Mouse (Mus musculus) heart, embryonic 16.5 days (tissue): ENCODE data around the gene Slc6a13. TPM values are rescaled to one million over a fixed set of nuclear protein-coding genes. Genes with fewer than 3 reads are reported as not detected.
A peak's percentile ranks its signal among the peaks of the same experiment; 100 is the strongest.

Source experiments
- ATAC-seq: fragments of 200-750 bp; cut with Nextera tagmentation; replicated peaks from 2 replicates; pipeline ENCODE4 v1.8.0; 2017; ENCODE audit warnings: moderate number of reproducible peaks; ENCODE audit not compliant: insufficient read depth, low FRiP score; ENCODE audit errors: extremely low read depth
- H3K27ac ChIP-seq: fragments of 300-500 bp; sonication (generic); 2 replicates; pipeline ENCODE4 v1.5.1; 2014; ENCODE audit warnings: mild to moderate bottlenecking, low read length, control low read depth, moderate library complexity
- H3K27me3 ChIP-seq: fragments of 300-500 bp; sonication (generic); 2 replicates; pipeline ENCODE4 v1.6.1; 2014; ENCODE audit warnings: low read length, mixed read lengths; ENCODE audit not compliant: control insufficient read depth, insufficient read depth
- H3K36me3 ChIP-seq: fragments of 300-500 bp; sonication (generic); 2 replicates; pipeline ENCODE4 v1.6.1; 2014; ENCODE audit not compliant: control insufficient read depth, insufficient read depth
- H3K4me1 ChIP-seq: fragments of 300-500 bp; sonication (generic); 2 replicates; pipeline ENCODE4 v1.6.1; 2014; ENCODE audit warnings: low read length, mixed read lengths; ENCODE audit not compliant: control insufficient read depth, insufficient read depth
- H3K4me2 ChIP-seq: fragments of 300-500 bp; sonication (generic); 2 replicates; pipeline ENCODE4 v1.6.1; 2014; ENCODE audit warnings: low read depth, mild to moderate bottlenecking, control low read depth, low read length
- H3K4me3 ChIP-seq: fragments of 300-500 bp; sonication (generic); 2 replicates; pipeline ENCODE4 v1.5.1; 2014; ENCODE audit warnings: mild to moderate bottlenecking, control low read depth, low read length
- H3K9ac ChIP-seq: fragments of 300-500 bp; sonication (generic); 2 replicates; pipeline ENCODE4 v1.6.1; 2014; ENCODE audit warnings: low read length, control low read depth
- H3K9me3 ChIP-seq: fragments of 300-500 bp; sonication (generic); replicated peaks from 2 replicates; pipeline ENCODE4 v1.6.1; 2016; ENCODE audit warnings: low read length; ENCODE audit not compliant: control insufficient read depth
- WGBS: fragments of 180-500 bp; shearing (Covaris S2); extraction: QIAGEN DNeasy Blood & Tissue Kit; methylation state at CpG from one replicate; pipeline ENCODE4 v1.1.7; 2014; 5-methylcytosine and 5-hydroxymethylcytosine counted together
- polyA plus RNA-seq: library from polyadenylated mRNA; unstranded; fragments of >200 nt; fragmentation: Nextera tagmentation; extraction: Ambion mirVana; gene quantifications from 2 replicates; pipeline ENCODE4 v1.2.1, GENCODE M21; 2015

The Slc6a13 gene
- polyA plus RNA-seq, 1 experiment from 2014 or later = 5.4 TPM

DNA sequence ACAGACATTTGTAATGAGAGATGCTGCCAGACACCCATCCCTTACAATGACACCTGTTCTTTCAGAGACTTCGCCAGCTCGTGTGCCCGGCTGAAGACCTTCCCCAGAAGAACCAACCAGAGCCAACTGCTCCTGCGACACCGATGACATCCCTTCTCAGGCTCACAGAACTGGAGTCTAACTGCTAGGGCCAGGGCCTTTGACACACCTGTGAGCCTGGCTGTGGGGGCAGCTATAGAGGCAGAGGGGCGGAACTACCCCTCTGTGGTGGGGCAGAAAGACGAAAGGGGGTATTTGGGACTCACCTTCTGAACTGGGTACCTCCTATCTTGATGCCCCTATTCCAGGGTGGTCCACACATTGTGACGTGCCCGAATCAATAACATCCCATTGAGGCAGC, 37.2 kb downstream of the Slc6a13 start:
- ATAC-seq = no peak
- no peak overlapping the region for H3K27ac ChIP-seq
- H3K9ac ChIP-seq = no peak overlapping the region
- H3K4me2 ChIP-seq = no peak overlapping the region
- no peaks in the 10 kb centered on the region for H3K27me3 ChIP-seq
- no peaks in the 10 kb centered on the region for H3K4me1 ChIP-seq
- H3K9me3 ChIP-seq = no peaks in the 10 kb centered on the region
- WGBS = 93% methylated on average over 9 of the region's 9 CpGs
- no peaks in the 10 kb centered on the region for H3K36me3 ChIP-seq
- no peak overlapping the region for H3K4me3 ChIP-seq

DNA sequence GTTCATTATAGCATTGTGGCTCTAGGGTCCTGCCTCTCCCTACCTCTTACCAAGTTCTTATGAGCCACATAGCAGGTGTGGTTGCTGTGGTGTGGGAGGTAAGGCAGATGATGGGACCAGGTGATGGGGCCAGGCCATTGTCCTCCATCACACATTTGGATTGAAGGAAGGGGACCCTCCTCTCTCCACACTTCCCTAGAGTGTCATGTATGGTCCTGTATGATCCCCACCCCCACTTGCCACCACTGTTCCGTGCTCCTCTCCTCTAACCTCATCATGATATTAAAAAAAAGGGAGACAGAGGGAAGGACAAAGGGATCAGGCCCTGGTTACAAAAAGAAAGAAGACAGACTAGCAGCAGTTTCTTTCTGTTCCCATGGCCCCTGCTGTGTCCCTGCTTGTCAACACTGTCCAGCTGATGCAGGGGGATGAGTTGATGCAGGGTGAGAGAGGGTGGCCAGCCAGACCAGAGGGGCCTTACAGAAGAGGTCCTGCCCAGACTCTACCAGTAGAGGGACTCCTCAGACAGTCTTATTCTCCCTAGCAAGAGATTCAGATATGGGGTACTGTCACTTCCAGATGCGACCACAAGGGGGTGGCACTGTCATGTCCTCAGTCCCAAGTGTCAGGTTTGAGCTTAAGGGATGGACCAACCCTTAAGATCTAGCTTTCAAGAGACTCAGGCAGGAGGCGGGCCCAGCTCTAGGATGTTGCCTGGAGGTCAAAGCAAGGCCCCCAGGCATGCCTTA, 37.9 kb downstream of the Slc6a13 start:
- Histone ChIP-seq H3K36me3 (no peaks in the 10 kb centered on the region), H3K27me3 (peaks cover 1% of the 10 kb centered on the region; the same call in 1 of the 2 replicates), H3K4me2 (no peak overlapping the region), H3K9me3 (no peaks in the 10 kb centered on the region), H3K4me3 (no peak overlapping the region), H3K9ac (no peak overlapping the region), H3K27ac (no peak overlapping the region), H3K4me1 (no peaks in the 10 kb centered on the region)
- 30% methylated on average over 3 of the region's 3 CpGs for WGBS
- ATAC-seq = peak; percentile 21; the same call in 1 of the 2 replicates

DNA sequence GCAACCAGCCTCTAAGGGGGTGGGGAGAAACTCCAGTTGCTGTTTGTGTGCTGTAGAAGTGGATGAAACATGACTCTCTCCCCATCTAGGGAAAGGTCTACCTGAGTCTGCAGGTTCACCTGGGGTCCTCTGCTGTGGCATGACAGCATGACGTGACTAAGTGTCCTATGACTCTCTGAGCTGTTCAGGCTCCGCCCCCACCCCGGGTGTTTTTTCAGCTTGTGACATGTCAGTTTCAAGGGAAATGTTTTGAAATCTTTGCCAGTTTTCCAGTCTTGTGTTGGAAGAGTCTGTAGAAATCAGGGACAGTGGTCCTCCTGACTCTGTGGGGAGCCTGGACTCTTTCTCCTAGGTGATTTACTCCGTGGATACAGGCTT, 38.5 kb downstream of the Slc6a13 start:
- Histone ChIP-seq H3K27ac (no peak overlapping the region), H3K9me3 (no peaks in the 10 kb centered on the region), H3K9ac (no peak overlapping the region), H3K36me3 (no peaks in the 10 kb centered on the region), H3K4me1 (no peaks in the 10 kb centered on the region), H3K27me3 (peaks cover 4% of the 10 kb centered on the region; the same call in 1 of the 2 replicates), H3K4me3 (no peak overlapping the region), H3K4me2 (no peak overlapping the region)
- 42% methylated on average over 4 of the region's 4 CpGs for WGBS
- no peak for ATAC-seq

GRCm38 (mm10) chr6:121341650-121342049, 41.6 kb downstream of the Slc6a13 start:
- 67% methylated on average over 6 of the region's 6 CpGs for WGBS
- peaks cover 4% of the 10 kb centered on the region; the same call in 1 of the 2 replicates for H3K27me3 ChIP-seq
- H3K36me3 ChIP-seq = no peaks in the 10 kb centered on the region
- no peak overlapping the region for H3K9ac ChIP-seq
- H3K4me1 ChIP-seq = no peaks in the 10 kb centered on the region
- H3K4me2 ChIP-seq = no peak overlapping the region
- ATAC-seq = no peak
- H3K27ac ChIP-seq = no peak overlapping the region
- H3K9me3 ChIP-seq = no peaks in the 10 kb centered on the region
- no peak overlapping the region for H3K4me3 ChIP-seq

DNA sequence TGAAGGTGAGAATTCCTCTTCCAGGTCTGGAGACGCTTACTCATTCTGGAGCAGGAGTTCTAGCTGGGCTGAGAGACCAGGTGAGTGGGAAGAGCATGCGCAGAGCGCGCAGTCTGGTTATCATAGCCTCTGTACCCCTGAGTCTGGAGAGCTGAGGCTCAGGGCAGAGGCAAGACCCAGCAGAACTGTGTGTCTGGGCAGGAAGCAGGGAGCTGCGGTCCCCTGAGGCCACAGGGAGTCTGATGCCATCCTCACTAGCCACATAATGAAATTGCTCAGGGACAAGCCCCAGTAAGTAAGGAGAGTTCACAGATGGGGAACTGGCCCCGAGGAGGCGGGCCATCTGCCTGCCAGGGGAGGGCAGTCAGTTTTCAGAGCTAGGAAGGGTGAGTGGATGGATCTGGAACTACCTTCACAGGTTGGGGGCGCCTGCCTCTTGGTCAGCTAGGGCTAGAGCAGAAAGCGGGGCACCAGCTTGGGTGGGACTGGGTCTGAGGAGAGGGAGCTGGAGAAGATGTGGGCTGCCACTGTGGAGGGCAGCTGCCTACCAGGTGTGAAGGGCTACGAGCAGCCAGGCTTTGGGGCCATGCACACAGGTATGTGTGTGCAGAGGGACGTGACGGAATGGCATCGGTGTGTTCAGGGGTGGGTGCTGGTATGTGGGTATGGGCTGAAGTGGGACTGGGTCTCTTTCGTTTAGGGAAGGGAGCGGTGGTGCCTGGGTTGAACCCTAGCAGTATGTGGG, 43.2 kb downstream of the Slc6a13 start, which contains the start of gene Slc6a12:
Slc6a12 (plus strand) TSS at position 51 of the 745 bp plus-strand sequence.
- 66% methylated on average over 15 of the region's 15 CpGs for WGBS
- Histone ChIP-seq H3K4me1 (no peaks in the 10 kb centered on the region), H3K4me2 (no peak within 1 kb of the TSS), H3K27ac (no peak within 1 kb of the TSS), H3K4me3 (no peak within 1 kb of the TSS), H3K36me3 (no peaks in the 10 kb centered on the region), H3K9me3 (no peaks in the 10 kb centered on the region), H3K9ac (no peak within 1 kb of the TSS), H3K27me3 (peaks cover 4% of the 10 kb centered on the region; the same call in 1 of the 2 replicates)
- ATAC-seq = 0 out of 2 replicates have a peak, but pooled peaks have one; percentile 25

GRCm38 (mm10) chr6:121343771-121344123, 43.7 kb downstream of the Slc6a13 start:
- ATAC-seq = no peak
- H3K27me3 ChIP-seq = peaks cover 4% of the 10 kb centered on the region; the same call in 1 of the 2 replicates
- WGBS = 66% methylated on average over 6 of the region's 6 CpGs
- H3K4me2 ChIP-seq = no peak overlapping the region
- no peak overlapping the region for H3K9ac ChIP-seq
- H3K4me1 ChIP-seq = no peaks in the 10 kb centered on the region
- no peaks in the 10 kb centered on the region for H3K36me3 ChIP-seq
- H3K4me3 ChIP-seq = no peak overlapping the region
- no peaks in the 10 kb centered on the region for H3K9me3 ChIP-seq
- no peak overlapping the region for H3K27ac ChIP-seq

DNA sequence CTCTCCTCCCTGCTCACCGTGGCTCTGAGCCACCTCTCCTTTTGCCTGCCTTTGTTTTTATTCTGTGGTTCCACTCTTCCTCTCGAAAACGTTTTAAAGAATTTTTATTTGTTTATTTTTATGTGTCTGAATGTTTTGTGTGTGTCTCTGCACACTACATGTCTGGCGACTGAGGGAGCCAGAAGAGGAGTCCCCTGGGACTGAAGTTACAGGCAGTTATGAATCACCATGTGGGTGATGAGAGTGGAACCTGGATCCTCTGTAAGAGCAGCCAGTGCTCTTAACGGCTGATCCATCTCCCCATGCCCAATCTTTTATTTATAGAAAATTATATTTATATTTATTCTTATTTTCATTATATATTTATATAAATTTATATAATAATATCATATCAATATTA, 44.3 kb downstream of the Slc6a13 start:
- WGBS = 52% methylated on average over 5 of the region's 5 CpGs
- Histone ChIP-seq H3K9ac (no peak overlapping the region), H3K4me1 (no peaks in the 10 kb centered on the region)

DNA sequence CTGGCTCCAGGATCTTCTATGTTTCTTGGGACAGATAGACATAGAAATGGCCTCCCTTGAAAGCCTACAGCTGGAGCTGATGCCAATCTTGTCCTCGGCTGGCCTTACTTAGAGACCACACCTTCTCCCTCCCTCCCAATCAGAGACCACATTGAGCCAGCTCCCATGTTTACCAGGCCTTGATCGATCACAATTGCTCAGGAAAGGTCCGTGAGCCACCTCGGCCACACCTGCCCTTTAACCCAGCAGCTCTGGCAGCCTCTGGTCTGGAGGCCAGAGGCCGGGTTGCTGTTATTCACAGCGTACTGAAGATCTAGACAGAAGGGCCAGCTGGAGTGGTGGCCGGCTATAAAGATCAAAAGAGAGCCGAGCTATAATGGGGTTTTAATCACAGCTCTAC, 46.4 kb downstream of the Slc6a13 start:
- Histone ChIP-seq H3K27ac (no peak overlapping the region), H3K4me2 (no peak overlapping the region), H3K36me3 (no peaks in the 10 kb centered on the region), H3K9me3 (no peaks in the 10 kb centered on the region), H3K27me3 (peaks cover 4% of the 10 kb centered on the region; the same call in 1 of the 2 replicates), H3K4me3 (no peak overlapping the region), H3K4me1 (no peaks in the 10 kb centered on the region), H3K9ac (no peak overlapping the region)
- WGBS = 57% methylated on average over 8 of the region's 8 CpGs
- ATAC-seq = no peak

More for the DNA sequence above, 44.3 kb downstream of the Slc6a13 start:
- H3K4me2 ChIP-seq = no peak overlapping the region
- no peak for ATAC-seq
- H3K27ac ChIP-seq = no peak overlapping the region
- peaks cover 4% of the 10 kb centered on the region; the same call in 1 of the 2 replicates for H3K27me3 ChIP-seq
- H3K9me3 ChIP-seq = no peaks in the 10 kb centered on the region
- no peaks in the 10 kb centered on the region for H3K36me3 ChIP-seq
- H3K4me3 ChIP-seq = no peak overlapping the region

- 0 out of 2 replicates have a peak, but pooled peaks cover 2% of the 10 kb centered on the region for H3K27me3 ChIP-seq
- H3K9ac ChIP-seq = no peak overlapping the region
- no peak for ATAC-seq
- H3K27ac ChIP-seq = no peak overlapping the region
- no peaks in the 10 kb centered on the region for H3K9me3 ChIP-seq
- H3K4me3 ChIP-seq = no peak overlapping the region
- no peak overlapping the region for H3K4me2 ChIP-seq
- H3K36me3 ChIP-seq = no peaks in the 10 kb centered on the region
- no peaks in the 10 kb centered on the region for H3K4me1 ChIP-seq
- 41% methylated on average over 2 of the region's 2 CpGs for WGBS
These were observed 52.2 kb downstream of the Slc6a13 start for GRCm38 (mm10) chr6:121352276-121352675.
